In the genomic region with DNA sequence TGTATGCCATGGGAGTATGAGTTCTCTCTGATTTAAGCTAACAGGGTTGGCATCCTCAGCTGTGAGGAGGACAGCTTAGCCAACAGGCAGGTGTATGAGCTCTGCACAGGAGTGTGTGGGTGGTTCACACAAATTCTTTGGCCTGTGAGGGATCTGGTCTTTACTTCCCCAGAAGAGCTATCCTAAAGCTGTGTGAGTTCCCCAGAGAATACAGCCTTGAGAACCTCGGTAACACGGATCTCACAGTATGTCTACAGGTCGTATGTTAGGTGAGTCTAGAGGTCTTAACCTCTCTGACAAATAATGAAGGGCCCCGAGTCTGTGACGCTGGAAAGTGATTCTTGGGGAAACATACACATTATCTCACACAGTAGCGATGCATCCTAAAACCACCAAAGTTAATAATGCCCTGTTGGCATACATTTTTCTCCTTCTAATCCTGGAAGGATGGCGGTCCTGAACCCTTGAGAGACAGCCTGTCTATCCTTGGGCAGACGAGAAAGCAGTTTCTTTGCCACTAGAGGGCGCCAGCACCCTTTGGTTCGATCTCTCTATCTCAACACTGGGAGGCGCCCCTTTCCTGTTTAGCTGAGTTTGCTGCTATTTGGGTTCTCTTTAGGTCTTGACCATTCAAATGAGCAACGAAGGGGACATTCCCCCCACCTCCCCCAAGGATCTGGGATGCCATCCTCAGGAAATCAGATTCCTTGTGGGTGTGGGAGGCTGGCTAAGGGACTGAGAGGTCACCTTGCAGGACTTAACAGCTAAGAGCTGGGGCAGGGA, we compare ENCODE assay signal across 8 mouse cellular contexts. TPM values are rescaled to one million over a fixed set of nuclear protein-coding genes. Genes with fewer than 3 reads are reported as not detected.
A peak's percentile ranks its signal among the peaks of the same experiment; 100 is the strongest.
DNase-seq lines count a peak whose midpoint lies in the region; ATAC-seq and TF ChIP-seq lines count a peak whose summit lies in the region.

No protein-coding gene starts in this region.

- no peak overlapping the region for H3K4me2 ChIP-seq in embryonic facial prominence, embryonic 12.5 days (replicated peaks)
- H3K4me2 ChIP-seq in limb, embryonic 15.5 days, result no peak overlapping the region
- no peak overlapping the region for H3K4me2 ChIP-seq in midbrain, postnatal 0 days (ENCODE audit: low read depth, low read length, poor library complexity, severe bottlenecking)

- peaks cover 13% of the 10 kb centered on the region; the same call in 1 of the 2 replicates for H3K27me3 ChIP-seq in embryonic facial prominence, embryonic 12.5 days
- peaks cover 4% of the 10 kb centered on the region; the same call in 1 of the 2 replicates for H3K27me3 ChIP-seq in limb, embryonic 15.5 days
- no peaks in the 10 kb centered on the region for H3K27me3 ChIP-seq in midbrain, postnatal 0 days (ENCODE audit: insufficient read depth, low read length)

- no peaks in the 10 kb centered on the region for H3K36me3 ChIP-seq in embryonic facial prominence, embryonic 12.5 days
- no peaks in the 10 kb centered on the region for H3K36me3 ChIP-seq in limb, embryonic 15.5 days
- H3K36me3 ChIP-seq in midbrain, postnatal 0 days (ENCODE audit: insufficient read depth, low read length), result no peaks in the 10 kb centered on the region

- no peak overlapping the region for H3K9ac ChIP-seq in embryonic facial prominence, embryonic 12.5 days
- H3K9ac ChIP-seq in limb, embryonic 15.5 days, result no peak overlapping the region
- no peak overlapping the region for H3K9ac ChIP-seq in midbrain, postnatal 0 days (replicated peaks; ENCODE audit: low read length, poor library complexity, severe bottlenecking)

- peak; percentile 61 for ATAC-seq in embryonic facial prominence, embryonic 12.5 days (ENCODE audit: insufficient number of reproducible peaks, insufficient read depth, low FRiP score, low TSS enrichment)
- ATAC-seq in limb, embryonic 15.5 days (ENCODE audit: insufficient number of reproducible peaks, low FRiP score, low TSS enrichment, low read depth), result peak; percentile 81; the same call in 1 of the 2 replicates
- ATAC-seq in midbrain, postnatal 0 days (ENCODE audit: low FRiP score), result peak; percentile 56; the same call in 1 of the 2 replicates

- H3K27ac ChIP-seq in embryonic facial prominence, embryonic 12.5 days, result no peak overlapping the region
- H3K27ac ChIP-seq in limb, embryonic 15.5 days, result no peak overlapping the region
- no peak overlapping the region for H3K27ac ChIP-seq in midbrain, postnatal 0 days (ENCODE audit: low read depth, low read length)

- TF ChIP-seq CTCF in midbrain, postnatal 0 days (IDR thresholded peaks at IDR 0.05), result peak; percentile 100

- DNase-seq in 416B (ENCODE audit: low read depth), result peak; percentile 91
- peak; percentile 92 to 93 for DNase-seq in adrenal gland, postnatal 36 days
- DNase-seq in heart, adult 8-10 months (ENCODE audit: low spot score), result peak; percentile 96
- DNase-seq in kidney, adult 9 months, result peak; percentile 96
- DNase-seq in midbrain, postnatal 0 days (ENCODE audit: low spot score), result peak; percentile 95
- DNase-seq in spleen, postnatal 36 days (ENCODE audit: low spot score in 2 of 2), result peak; percentile 80 to 84

- H3K4me3 ChIP-seq in embryonic facial prominence, embryonic 12.5 days, result no peak overlapping the region
- H3K4me3 ChIP-seq in limb, embryonic 15.5 days, result no peak overlapping the region
- H3K4me3 ChIP-seq in midbrain, postnatal 0 days (ENCODE audit: low read depth, low read length), result no peak overlapping the region

- H3K9me3 ChIP-seq in embryonic facial prominence, embryonic 12.5 days, result no peaks in the 10 kb centered on the region
- no peaks in the 10 kb centered on the region for H3K9me3 ChIP-seq in limb, embryonic 15.5 days
- no peaks in the 10 kb centered on the region for H3K9me3 ChIP-seq in midbrain, postnatal 0 days (ENCODE audit: low read length)

- WGBS in embryonic facial prominence, embryonic 12.5 days, result 17% methylated on average over 12 of the region's 12 CpGs
- 17% methylated on average over 12 of the region's 12 CpGs for WGBS in limb, embryonic 15.5 days
- 23% methylated on average over 12 of the region's 12 CpGs for WGBS in midbrain, postnatal 0 days

- H3K4me1 ChIP-seq in embryonic facial prominence, embryonic 12.5 days, result peaks cover 13% of the 10 kb centered on the region
- H3K4me1 ChIP-seq in limb, embryonic 15.5 days, result peaks cover 17% of the 10 kb centered on the region
- H3K4me1 ChIP-seq in midbrain, postnatal 0 days (ENCODE audit: insufficient read depth, low read length), result no peaks in the 10 kb centered on the region

RNA-seq across cellular contexts. Expression of gene Psen2, which starts 5.2 kb away (rescaled TPM):
- 10 to 100 TPM; 24.5 to 33.5 TPM for total RNA-seq in adrenal gland, postnatal 36 days (2021)
- 10.4 and 10.7 TPM in 2 replicates for polyA plus RNA-seq in embryonic facial prominence, embryonic 12.5 days (2016; fragmentation: Nextera tagmentation; extraction: Ambion mirVana)
- 10 to 100 TPM; 14.7 to 16.0 (median 15.3) TPM for total RNA-seq in heart, adult 8-10 months (2022)
- 18.1 and 21.8 TPM in 2 replicates for polyA plus RNA-seq in limb, embryonic 15.5 days (2015; fragmentation: Nextera tagmentation; extraction: Ambion mirVana)
- total RNA-seq in midbrain, postnatal 0 days (2014; rRNA removed), result 30.6 and 32.1 TPM in 2 replicates
- 22.0 and 24.5 TPM in 2 replicates for polyA plus RNA-seq in midbrain, postnatal 0 days (2015; fragmentation: Nextera tagmentation; extraction: Ambion mirVana)
